Mouse (Mus musculus): ENCODE results near the gene 1700001C19Rik.

DNA sequence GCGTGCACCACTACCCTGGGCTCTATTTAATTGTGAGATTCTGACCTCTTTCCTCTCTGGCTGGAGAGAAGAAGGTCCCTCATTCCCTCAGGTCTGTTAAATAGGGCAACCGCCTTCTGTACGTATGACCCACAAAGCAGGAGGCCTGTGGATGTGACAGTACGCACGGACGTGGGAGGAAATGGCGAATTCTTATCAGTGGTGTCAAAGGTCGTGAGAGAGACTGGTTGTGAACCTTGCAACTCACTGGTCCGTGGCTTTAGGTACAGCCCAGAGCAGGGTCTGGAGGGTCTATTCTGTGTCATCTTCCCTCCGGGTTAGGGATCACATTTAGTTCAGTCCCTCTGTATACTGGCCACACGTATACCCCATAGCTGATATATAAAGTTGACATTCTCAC is 8.3 kb upstream of the 1700001C19Rik start:
- no peak for TF ChIP-seq CTCF (IDR thresholded peaks at IDR 0.05; ENCODE audit: low read depth, low read length)
- no peak for TF ChIP-seq TAL1 (conservative IDR thresholded peaks at IDR 0.05; ENCODE audit: low read depth, low read length)
- no peak for TF ChIP-seq GATA1 (IDR thresholded peaks at IDR 0.05; ENCODE audit: borderline replicate concordance, low read length)
- no peak for TF ChIP-seq GATA2 (IDR thresholded peaks at IDR 0.05; ENCODE audit: borderline replicate concordance, low read depth, low read length)
- no peak for TF ChIP-seq POLR2AphosphoS5 (IDR thresholded peaks at IDR 0.05; ENCODE audit: insufficient replicate concordance, low read depth, low read length)

All from G1E (cell line).